Mouse (Mus musculus) limb, embryonic 13.5 days (tissue): ENCODE results near the gene Rab3il1. TPM values are rescaled to one million over a fixed set of nuclear protein-coding genes. Genes with fewer than 3 reads are reported as not detected.

Experiments
- ATAC-seq: fragments of 200-750 bp; cut with Nextera tagmentation; 2 replicates; pipeline ENCODE4 v1.8.0; 2017; ENCODE audit warnings: low read depth, moderate number of reproducible peaks, moderate TSS enrichment; ENCODE audit not compliant: low FRiP score
- H3K27ac ChIP-seq: fragments of 300-500 bp; sonication (generic); 2 replicates; pipeline ENCODE4 v1.5.1; 2015; ENCODE audit warnings: inconsistent platforms, mild to moderate bottlenecking, moderate library complexity
- H3K27me3 ChIP-seq: fragments of 300-500 bp; sonication (generic); 2 replicates; pipeline ENCODE4 v1.6.1; 2015; ENCODE audit warnings: mild to moderate bottlenecking, inconsistent platforms
- H3K36me3 ChIP-seq: fragments of 300-500 bp; sonication (generic); 2 replicates; pipeline ENCODE4 v1.6.1; 2015; ENCODE audit warnings: inconsistent platforms, mild to moderate bottlenecking, moderate library complexity
- H3K4me1 ChIP-seq: fragments of 300-500 bp; sonication (generic); 2 replicates; pipeline ENCODE4 v1.6.1; 2015; ENCODE audit warnings: inconsistent platforms
- H3K4me2 ChIP-seq: fragments of 300-500 bp; sonication (generic); replicated peaks from 2 replicates; pipeline ENCODE4 v1.6.1; 2015; ENCODE audit warnings: inconsistent platforms, mild to moderate bottlenecking, moderate library complexity
- H3K4me3 ChIP-seq: fragments of 300-500 bp; sonication (generic); 2 replicates; pipeline ENCODE4 v1.5.1; 2015; ENCODE audit warnings: moderate library complexity, mild to moderate bottlenecking, inconsistent platforms
- H3K9ac ChIP-seq: fragments of 300-500 bp; sonication (generic); 2 replicates; pipeline ENCODE4 v1.6.1; 2015; ENCODE audit warnings: mild to moderate bottlenecking, inconsistent platforms
- H3K9me3 ChIP-seq: fragments of 300-500 bp; sonication (generic); 2 replicates; pipeline ENCODE4 v1.6.1; 2016; ENCODE audit warnings: inconsistent platforms
- WGBS: fragments of 180-500 bp; shearing (Covaris S2); methylation state at CpG from one replicate; pipeline ENCODE4 v1.1.7; 2015; 5-methylcytosine and 5-hydroxymethylcytosine counted together
- polyA plus RNA-seq: library from polyadenylated mRNA; unstranded; fragments of >200 nt; fragmentation: Nextera tagmentation; extraction: Ambion mirVana; gene quantifications from 2 replicates; pipeline ENCODE4 v1.2.1, GENCODE M21; 2015

Gene Rab3il1
- polyA plus RNA-seq, 1 experiment from 2014 or later = 40.6 TPM

GRCm38 (mm10) chr19:10067701-10068100 lies 66.2 kb downstream of the Rab3il1 start:
- Histone ChIP-seq H3K9me3 (no peaks in the 10 kb centered on the region), H3K4me2 (no peak overlapping the region), H3K4me3 (no peak overlapping the region), H3K36me3 (peaks cover 99% of the 10 kb centered on the region), H3K9ac (no peak overlapping the region), H3K27ac (no peak overlapping the region), H3K27me3 (no peaks in the 10 kb centered on the region), H3K4me1 (no peaks in the 10 kb centered on the region)
- ATAC-seq = no peak
- 89% methylated on average over 7 of the region's 7 CpGs for WGBS

- Histone ChIP-seq H3K9ac (no peak overlapping the region), H3K36me3 (peaks cover 99% of the 10 kb centered on the region)
- WGBS = 94% methylated on average over 8 of the region's 8 CpGs
Observed at GRCm38 (mm10) chr19:10070186-10070980, 68.9 kb downstream of the Rab3il1 start.

GRCm38 (mm10) chr19:10071166-10071565 lies 69.7 kb downstream of the Rab3il1 start:
- Histone ChIP-seq H3K36me3 (peaks cover 99% of the 10 kb centered on the region), H3K4me2 (no peak overlapping the region), H3K4me3 (no peak overlapping the region), H3K4me1 (no peaks in the 10 kb centered on the region), H3K27ac (no peak overlapping the region), H3K9me3 (no peaks in the 10 kb centered on the region), H3K27me3 (no peaks in the 10 kb centered on the region), H3K9ac (no peak overlapping the region)
- no peak for ATAC-seq
- WGBS = 89% methylated on average over 5 of the region's 5 CpGs

More at GRCm38 (mm10) chr19:10070186-10070980, 68.9 kb downstream of the Rab3il1 start:
- no peak for ATAC-seq
- Histone ChIP-seq H3K27ac (no peak overlapping the region), H3K4me1 (no peaks in the 10 kb centered on the region), H3K4me3 (no peak overlapping the region), H3K4me2 (no peak overlapping the region), H3K9me3 (no peaks in the 10 kb centered on the region), H3K27me3 (no peaks in the 10 kb centered on the region)

DNA sequence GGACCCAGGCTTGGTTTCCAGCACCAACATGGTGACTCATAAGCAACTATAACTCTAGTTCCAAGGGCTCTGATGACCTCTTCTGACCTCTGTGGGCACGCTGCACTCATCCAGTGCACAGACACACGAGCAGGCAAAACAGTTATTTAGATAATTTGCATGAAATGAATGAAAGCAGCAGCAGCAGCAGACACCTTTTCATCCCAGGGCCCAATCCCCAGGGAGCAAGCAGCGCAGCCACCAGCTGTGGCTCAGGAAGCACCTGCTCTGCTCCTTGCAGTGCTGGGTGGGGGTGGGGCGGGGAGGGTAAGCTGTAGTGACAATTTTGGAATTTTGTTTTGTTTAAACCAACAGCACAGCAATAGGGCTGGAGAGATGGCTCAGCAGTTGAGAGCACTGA lies 70.4 kb downstream of the Rab3il1 start:
- Histone ChIP-seq H3K4me3 (no peak overlapping the region), H3K9me3 (no peaks in the 10 kb centered on the region), H3K9ac (no peak overlapping the region), H3K4me1 (no peaks in the 10 kb centered on the region), H3K27me3 (no peaks in the 10 kb centered on the region), H3K27ac (no peak overlapping the region), H3K4me2 (no peak overlapping the region), H3K36me3 (peaks cover 99% of the 10 kb centered on the region)
- no peak for ATAC-seq
- WGBS = 72% methylated on average over 4 of the region's 4 CpGs

- H3K9ac ChIP-seq = no peak overlapping the region
- 91% methylated on average over 5 of the region's 5 CpGs for WGBS
- H3K4me2 ChIP-seq = no peak overlapping the region
- H3K4me1 ChIP-seq = no peaks in the 10 kb centered on the region
- H3K4me3 ChIP-seq = no peak overlapping the region
- H3K27ac ChIP-seq = no peak overlapping the region
- ATAC-seq = no peak
- H3K27me3 ChIP-seq = no peaks in the 10 kb centered on the region
- H3K9me3 ChIP-seq = no peaks in the 10 kb centered on the region
- peaks cover 99% of the 10 kb centered on the region for H3K36me3 ChIP-seq
Observed at GRCm38 (mm10) chr19:10073145-10073544, 71.7 kb downstream of the Rab3il1 start.

- WGBS = 78% methylated on average over 6 of the region's 6 CpGs
- peaks cover 98% of the 10 kb centered on the region for H3K36me3 ChIP-seq
- H3K27ac ChIP-seq = no peak overlapping the region
- no peak overlapping the region for H3K4me2 ChIP-seq
- H3K27me3 ChIP-seq = no peaks in the 10 kb centered on the region
- no peak overlapping the region for H3K4me3 ChIP-seq
- ATAC-seq = no peak
- peaks cover 12% of the 10 kb centered on the region for H3K4me1 ChIP-seq
- H3K9ac ChIP-seq = no peak overlapping the region
- H3K9me3 ChIP-seq = no peaks in the 10 kb centered on the region
Observed at GRCm38 (mm10) chr19:10078392-10078791, 76.9 kb downstream of the Rab3il1 start.

DNA sequence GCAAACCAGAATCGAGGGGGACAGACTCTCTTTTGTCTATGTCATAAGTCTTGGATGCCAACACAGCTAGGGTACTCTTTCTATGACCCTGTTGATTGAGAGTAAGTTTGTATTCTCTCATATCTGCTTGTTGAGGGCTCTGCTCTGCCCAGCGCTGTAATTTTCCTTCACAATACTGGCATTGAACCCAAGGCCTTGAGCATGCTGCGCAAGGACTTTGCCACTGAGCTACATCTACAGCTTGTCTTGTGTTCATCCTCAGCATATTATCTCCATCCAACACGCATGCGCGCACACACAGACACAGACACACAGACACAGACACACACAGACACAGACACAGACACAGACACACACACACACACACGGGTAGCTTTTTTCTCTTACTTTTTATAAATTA lies 78.9 kb downstream of the Rab3il1 start:
- H3K27ac ChIP-seq = no peak overlapping the region

GRCm38 (mm10) chr19:10082105-10082504 lies 80.6 kb downstream of the Rab3il1 start:
- no peaks in the 10 kb centered on the region for H3K27me3 ChIP-seq
- peaks cover 94% of the 10 kb centered on the region for H3K36me3 ChIP-seq
- ATAC-seq = no peak
- no peak overlapping the region for H3K27ac ChIP-seq
- no peak overlapping the region for H3K4me3 ChIP-seq
- peaks cover 12% of the 10 kb centered on the region for H3K4me1 ChIP-seq
- WGBS = 80% methylated on average over 3 of the region's 3 CpGs
- no peak overlapping the region for H3K9ac ChIP-seq
- no peak overlapping the region for H3K4me2 ChIP-seq
- no peaks in the 10 kb centered on the region for H3K9me3 ChIP-seq

More for the DNA sequence above, 78.9 kb downstream of the Rab3il1 start:
- ATAC-seq = no peak
- Histone ChIP-seq H3K4me1 (peaks cover 12% of the 10 kb centered on the region), H3K9ac (no peak overlapping the region), H3K4me3 (no peak overlapping the region), H3K27me3 (no peaks in the 10 kb centered on the region), H3K4me2 (no peak overlapping the region), H3K9me3 (no peaks in the 10 kb centered on the region), H3K36me3 (peaks cover 96% of the 10 kb centered on the region)
- 94% methylated on average over 7 of the region's 7 CpGs for WGBS

DNA sequence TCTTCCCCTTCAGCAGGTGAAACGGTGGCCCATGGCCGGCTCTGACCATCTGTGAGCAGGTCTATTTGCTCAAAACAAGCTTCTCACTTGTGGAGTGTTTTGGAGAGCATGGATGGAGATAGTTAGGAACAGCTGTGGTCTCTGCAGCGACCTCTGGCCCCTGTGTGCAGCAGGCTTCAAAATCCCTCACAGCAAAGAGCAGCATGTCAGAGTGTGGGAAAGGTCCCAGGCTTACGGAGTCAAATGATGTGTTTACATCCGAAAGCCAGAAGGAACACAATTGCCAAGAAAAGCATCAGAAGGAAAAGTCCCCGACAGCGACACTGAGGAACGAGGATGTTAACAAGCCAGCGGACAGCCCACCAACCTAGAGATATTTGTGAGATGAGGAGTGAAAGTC lies 84.0 kb downstream of the Rab3il1 start:
- WGBS = 89% methylated on average over 9 of the region's 9 CpGs
- H3K9me3 ChIP-seq = no peaks in the 10 kb centered on the region
- ATAC-seq = no peak
- no peak overlapping the region for H3K4me2 ChIP-seq
- H3K36me3 ChIP-seq = peaks cover 94% of the 10 kb centered on the region
- no peaks in the 10 kb centered on the region for H3K4me1 ChIP-seq
- H3K27me3 ChIP-seq = no peaks in the 10 kb centered on the region
- H3K4me3 ChIP-seq = no peak overlapping the region
- no peak overlapping the region for H3K9ac ChIP-seq
- H3K27ac ChIP-seq = no peak overlapping the region

- H3K4me2 ChIP-seq = no peak overlapping the region
- no peak for ATAC-seq
- H3K36me3 ChIP-seq = peaks cover 96% of the 10 kb centered on the region
- H3K27me3 ChIP-seq = no peaks in the 10 kb centered on the region
- no peak overlapping the region for H3K27ac ChIP-seq
- WGBS = 84% methylated on average over 4 of the region's 4 CpGs
- no peak overlapping the region for H3K4me3 ChIP-seq
- H3K9ac ChIP-seq = no peak overlapping the region
- no peaks in the 10 kb centered on the region for H3K4me1 ChIP-seq
- no peaks in the 10 kb centered on the region for H3K9me3 ChIP-seq
Observed at GRCm38 (mm10) chr19:10086976-10087375, 85.5 kb downstream of the Rab3il1 start.

Other genes with a start within 250 kb of the Rab3il1 start
- not detected in 2 replicates for gene Scgb2a2, start 154.1 kb upstream of the Rab3il1 start, polyA plus RNA-seq
- 102 and 108 TPM in 2 replicates for gene Incenp, start 102.1 kb upstream of the Rab3il1 start, polyA plus RNA-seq
- 1,470 and 1,484 TPM in 2 replicates for gene Fth1, start 21.1 kb upstream of the Rab3il1 start, polyA plus RNA-seq
- gene Best1, start within 50 bp of the Rab3il1 start, polyA plus RNA-seq = 2.0 and 2.1 TPM in 2 replicates
- gene Fads3, start 39.9 kb downstream of the Rab3il1 start, polyA plus RNA-seq = 10.0 and 10.8 TPM in 2 replicates
- gene Fads2, start 100.1 kb downstream of the Rab3il1 start, polyA plus RNA-seq = 92.0 and 93.2 TPM in 2 replicates
- 115 and 119 TPM in 2 replicates for gene Fads1, start 181.2 kb downstream of the Rab3il1 start, polyA plus RNA-seq
- gene Tmem258, start 202.3 kb downstream of the Rab3il1 start, polyA plus RNA-seq = 475 and 492 TPM in 2 replicates
- 78.4 and 82.0 TPM in 2 replicates for gene Fen1, start 202.5 kb downstream of the Rab3il1 start, polyA plus RNA-seq
- 1.3 and 1.9 TPM in 2 replicates for gene Myrf, start 239.1 kb downstream of the Rab3il1 start, polyA plus RNA-seq